Mouse (Mus musculus) Patski (cell line): Measurements from ENCODE around the gene Glt6d1. TPM values are rescaled to one million over a fixed set of nuclear protein-coding genes. Genes with fewer than 3 reads are reported as not detected.

Experiments used
- ATAC-seq: fragments of 100-300 bp; one replicate; pipeline ENCODE4 v1.8.0; 2021
- CTCF ChIA-PET: fragments of 350-600 bp; sonication (Branson Sonifier 250); formaldehyde crosslinking; loops from one replicate; lab custom pipeline; 2022; ENCODE audit warnings: inconsistent platforms; lab: Charles Lee
- POLR2A ChIA-PET: fragments of 350-600 bp; sonication (Branson Sonifier 250); formaldehyde crosslinking; loops from one replicate; lab custom pipeline; 2022; ENCODE audit warnings: antibody characterized with exemption, inconsistent platforms; lab: Charles Lee
- DNase-seq: peaks from one replicate; pipeline ENCODE4 v3.0.0-alpha.2; 2011; ENCODE audit warnings: low read depth, low spot score
- H3K27me3 ChIP-seq: fragments of 371-371 bp; one replicate; pipeline ENCODE4 v1.5.1; 2021
- CTCF ChIP-seq: fragments of 100-300 bp; IDR thresholded peaks from one replicate; pipeline ENCODE4 v1.5.1; 2021
- in situ Hi-C: fragments of 300-500 bp; cut with MboI; formaldehyde crosslinking; loops from 3 replicates; pipeline ENCODE4 v1.11.1; 2018; ENCODE audit warnings: low pct_unique_long_range_greater_than_20kb, mixed read lengths
- polyA plus RNA-seq: library from polyadenylated mRNA; unstranded; gene quantifications from one replicate; pipeline ENCODE4 v1.2.3, GENCODE M21; 2021

Glt6d1 gene
- polyA plus RNA-seq, 1 experiment from 2014 or later = not detected

GRCm38 (mm10) chr2:25846516-25846915 is 30.9 kb upstream of the Glt6d1 start:
- H3K27me3 ChIP-seq = no peaks in the 10 kb centered on the region
- ATAC-seq (no peak), DNase-seq (no peak)
- TF ChIP-seq CTCF = no peak
- ChIA-PET POLR2A (no interaction called here), CTCF (no interaction called here)
- in situ Hi-C loops = loop anchor here (25.0 kb wide), 1 partner anchor 166 kb away; the partner anchor contains the start of gene Ubac1

GRCm38 (mm10) chr2:25844097-25844496 is 28.4 kb upstream of the Glt6d1 start:
- ChIA-PET POLR2A (interaction anchor here (0.6 kb wide), 1 partner anchor 177 kb away, joined by 3 read pairs; no protein-coding TSS in a partner anchor), CTCF (interaction anchor here (1.0 kb wide), 1 partner anchor 27 kb away, joined by 3 read pairs; no protein-coding TSS in a partner anchor)
- no peak for ATAC-seq
- no peak for TF ChIP-seq CTCF
- no peak for DNase-seq
- H3K27me3 ChIP-seq = no peaks in the 10 kb centered on the region
- in situ Hi-C loops = loop anchor here (25.0 kb wide), 1 partner anchor 168 kb away; the partner anchor contains the start of gene Ubac1

GRCm38 (mm10) chr2:25842758-25843157 is 27.1 kb upstream of the Glt6d1 start:
- ChIA-PET CTCF (interaction anchor here (1.4 kb wide), 1 partner anchor 89 kb away, joined by 3 read pairs; no protein-coding TSS in a partner anchor), POLR2A (no interaction called here)
- in situ Hi-C loops = loop anchor here (25.0 kb wide), 1 partner anchor 170 kb away; the partner anchor contains the start of gene Ubac1
- no peaks in the 10 kb centered on the region for H3K27me3 ChIP-seq
- TF ChIP-seq CTCF = no peak
- ATAC-seq = no peak
- no peak for DNase-seq

GRCm38 (mm10) chr2:25842161-25842560 is 26.5 kb upstream of the Glt6d1 start:
- no peaks in the 10 kb centered on the region for H3K27me3 ChIP-seq
- ChIA-PET POLR2A (no interaction called here), CTCF (interaction anchor here (1.4 kb wide), 1 partner anchor 89 kb away, joined by 3 read pairs; no protein-coding TSS in a partner anchor)
- in situ Hi-C loops = loop anchor here (25.0 kb wide), 1 partner anchor 170 kb away; the partner anchor contains the start of gene Ubac1
- DNase-seq (peak; percentile 58), ATAC-seq (no peak)
- no peak for TF ChIP-seq CTCF

- in situ Hi-C loops = loop anchor here (10.0 to 25.0 kb wide), 2 partner anchors 176 to 309 kb away; partner anchors contain the start of gene Ubac1
- CTCF ChIA-PET = interaction anchor here (1.0 kb wide), 2 partner anchors 43 to 59 kb away, joined by 3 read pairs; no protein-coding TSS in a partner anchor
- no peaks in the 10 kb centered on the region for H3K27me3 ChIP-seq
- DNase-seq (no peak), ATAC-seq (no peak)
- POLR2A ChIA-PET = interaction anchor here (0.6 kb wide), 1 partner anchor 23 kb away, joined by 3 read pairs; no protein-coding TSS in a partner anchor
- no peak for TF ChIP-seq CTCF
These were observed 20.6 kb upstream of the Glt6d1 start for GRCm38 (mm10) chr2:25836291-25836690.

- POLR2A ChIA-PET = no interaction called here
- CTCF ChIA-PET = no interaction called here
- no peaks in the 10 kb centered on the region for H3K27me3 ChIP-seq
- no peak for DNase-seq
- in situ Hi-C loops = loop anchor here (10.0 to 25.0 kb wide), 2 partner anchors 182 to 314 kb away; partner anchors contain the start of gene Ubac1
- no peak for ATAC-seq
- TF ChIP-seq CTCF = no peak
These were observed 15.1 kb upstream of the Glt6d1 start for GRCm38 (mm10) chr2:25830786-25831185.

GRCm38 (mm10) chr2:25828344-25828947 is 12.8 kb upstream of the Glt6d1 start:
- DNase-seq = no peak
- no peak for TF ChIP-seq CTCF
- ATAC-seq = no peak
- POLR2A ChIA-PET = no interaction called here
- H3K27me3 ChIP-seq = no peaks in the 10 kb centered on the region
- in situ Hi-C loops = loop anchor here (5.0 to 25.0 kb wide), 2 partner anchors 89 to 184 kb away; partner anchors contain the start of gene Ubac1
- CTCF ChIA-PET = no interaction called here

GRCm38 (mm10) chr2:25824751-25825150 is 9.1 kb upstream of the Glt6d1 start:
- CTCF ChIA-PET = no interaction called here
- in situ Hi-C loops = loop anchor here (5.0 to 25.0 kb wide), 2 partner anchors 93 to 188 kb away; partner anchors contain the start of gene Ubac1
- POLR2A ChIA-PET = no interaction called here

GRCm38 (mm10) chr2:25822806-25823205 is 7.2 kb upstream of the Glt6d1 start, which contains the start of gene Lcn9:
Lcn9 (plus strand) TSS chr2:25823153.
- ATAC-seq = no peak
- CTCF ChIA-PET = no interaction called here
- POLR2A ChIA-PET = no interaction called here
- no peak for TF ChIP-seq CTCF
- DNase-seq = no peak
- H3K27me3 ChIP-seq = no peaks in the 10 kb centered on the region
- in situ Hi-C loops = no loop called here

More at GRCm38 (mm10) chr2:25824751-25825150, 9.1 kb upstream of the Glt6d1 start:
- DNase-seq (no peak), ATAC-seq (no peak)
- no peak for TF ChIP-seq CTCF
- H3K27me3 ChIP-seq = no peaks in the 10 kb centered on the region

- no peak for TF ChIP-seq CTCF
- no peaks in the 10 kb centered on the region for H3K27me3 ChIP-seq
- ATAC-seq (no peak), DNase-seq (no peak)
- in situ Hi-C loops = no loop called here
- CTCF ChIA-PET = no interaction called here
- POLR2A ChIA-PET = no interaction called here
These were observed 2.3 kb downstream of the Glt6d1 start for GRCm38 (mm10) chr2:25813364-25813763.

- CTCF ChIA-PET = interaction anchor here (2.1 kb wide), 1 partner anchor 9 kb away, joined by 6 read pairs; no protein-coding TSS in a partner anchor
These were observed 3.9 kb downstream of the Glt6d1 start for GRCm38 (mm10) chr2:25811711-25812110.

More at GRCm38 (mm10) chr2:25811711-25812110, 3.9 kb downstream of the Glt6d1 start:
- no peak for ATAC-seq
- H3K27me3 ChIP-seq = no peaks in the 10 kb centered on the region
- in situ Hi-C loops = no loop called here
- TF ChIP-seq CTCF = no peak
- no peak for DNase-seq
- POLR2A ChIA-PET = no interaction called here
